Mouse (Mus musculus) gastrocnemius, postnatal 25 days (tissue): ENCODE measurements around the gene Mtap. TPM values are rescaled to one million over a fixed set of nuclear protein-coding genes. Genes with fewer than 3 reads are reported as not detected.

Experiments used
- DNase-seq: peaks from one replicate; pipeline ENCODE4 v3.0.0; 2022
- total RNA-seq, 2 experiments: library from RNA; stranded (reverse); gene quantifications; 1 replicate in 1 of 2; 2 replicates in 1 of 2; pipeline ENCODE4 v1.2.3; 2021

Gene Mtap
- total RNA-seq, 2 experiments from 2014 or later: 12.8 to 13.1 TPM

DNA sequence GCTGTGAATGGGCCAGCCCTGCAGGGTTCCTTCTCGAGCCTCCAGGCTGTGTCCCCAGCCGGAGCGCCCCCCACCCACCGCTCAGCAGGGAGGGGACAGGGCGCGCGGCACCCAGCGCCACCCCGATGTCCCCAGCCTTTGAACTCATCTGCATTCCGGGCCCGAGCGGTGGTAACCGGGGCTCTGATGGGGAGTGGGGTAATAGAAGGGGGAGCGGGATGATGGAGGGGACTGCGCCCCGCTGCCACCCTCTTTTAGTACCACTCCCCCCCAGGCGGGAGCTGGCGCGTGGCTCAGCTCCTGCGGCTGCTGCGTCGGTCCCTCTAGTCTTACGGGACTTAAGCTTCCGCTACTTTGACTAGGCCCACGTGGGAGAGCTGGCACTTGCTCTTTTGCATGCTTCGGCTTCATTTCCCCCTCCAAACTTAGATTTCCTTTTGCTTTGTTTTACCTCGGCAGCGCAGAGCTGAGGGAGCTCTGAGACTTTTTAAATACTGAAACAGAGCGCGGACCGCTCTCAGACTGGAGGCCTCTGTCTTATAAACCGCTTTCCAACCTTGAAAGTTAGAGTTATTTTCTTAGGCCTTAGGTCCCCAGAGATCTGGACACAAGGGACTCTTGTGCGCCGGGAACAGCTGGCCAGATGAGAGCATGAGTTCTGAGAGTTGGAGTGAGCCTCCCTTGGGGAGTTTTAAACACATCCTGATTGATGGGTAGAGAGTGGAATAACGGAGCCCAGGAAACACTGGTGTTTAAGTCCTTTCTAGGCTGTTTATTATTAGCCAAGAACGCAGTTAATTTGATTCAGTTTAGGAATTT is 829 bp downstream of the Mtap start:
- peak; percentile 37 for DNase-seq

DNA sequence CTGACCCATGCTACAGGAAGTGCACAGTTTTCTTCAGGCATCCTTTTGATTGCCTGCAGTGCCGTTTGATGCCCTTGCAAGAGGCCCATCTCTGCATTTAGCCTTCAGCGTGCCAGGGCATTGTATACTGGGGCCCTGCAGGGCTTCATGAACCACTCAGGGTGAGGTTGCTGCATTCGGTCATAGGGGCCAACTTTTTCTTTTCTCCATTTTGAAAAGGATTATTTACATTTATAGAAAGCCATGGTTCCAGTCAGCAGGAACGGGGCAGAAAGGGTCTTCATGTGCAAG is 1.4 kb downstream of the Mtap start:
- no peak for DNase-seq

DNA sequence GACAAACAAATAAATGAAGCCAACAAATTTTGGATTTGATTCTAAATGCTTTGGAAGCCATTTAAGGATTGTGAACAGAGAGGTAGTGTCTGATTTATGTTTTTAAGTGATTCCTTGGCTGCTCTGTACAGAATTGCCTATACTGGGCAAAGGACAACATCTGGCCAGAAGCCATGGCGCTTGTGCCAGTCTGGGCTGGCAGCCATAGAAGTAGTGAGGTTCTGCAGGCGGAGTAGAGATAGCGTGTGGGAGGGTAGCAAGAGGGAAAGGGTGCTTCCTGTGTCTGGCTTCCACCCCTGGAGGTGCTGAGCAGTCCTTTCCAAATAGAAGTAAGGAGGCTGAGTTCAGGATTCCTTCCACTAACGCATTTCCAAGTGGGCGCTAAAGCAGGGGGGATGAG is 3.9 kb downstream of the Mtap start:
- DNase-seq: peak; percentile 30

DNA sequence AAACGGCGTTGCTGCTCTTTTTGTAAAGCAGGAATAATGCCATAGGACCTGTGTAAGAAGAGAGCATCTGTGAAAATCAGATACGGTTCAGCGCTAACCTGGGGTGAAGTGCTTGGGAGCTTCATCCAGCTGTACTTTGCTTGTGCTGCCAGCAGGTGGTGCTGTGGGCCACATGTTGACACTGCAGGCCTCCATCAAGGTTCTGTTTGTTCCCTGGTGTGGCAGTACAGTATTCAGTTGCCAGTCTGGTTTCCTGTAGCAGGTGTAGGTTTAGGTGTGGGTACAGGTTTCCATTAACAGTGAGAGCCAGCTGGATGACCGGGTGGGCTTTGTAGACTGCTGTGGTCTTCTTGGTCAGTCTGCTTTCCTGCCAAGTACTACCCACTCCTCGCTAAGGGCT is 8.5 kb downstream of the Mtap start:
- DNase-seq: peak; percentile 33

DNA sequence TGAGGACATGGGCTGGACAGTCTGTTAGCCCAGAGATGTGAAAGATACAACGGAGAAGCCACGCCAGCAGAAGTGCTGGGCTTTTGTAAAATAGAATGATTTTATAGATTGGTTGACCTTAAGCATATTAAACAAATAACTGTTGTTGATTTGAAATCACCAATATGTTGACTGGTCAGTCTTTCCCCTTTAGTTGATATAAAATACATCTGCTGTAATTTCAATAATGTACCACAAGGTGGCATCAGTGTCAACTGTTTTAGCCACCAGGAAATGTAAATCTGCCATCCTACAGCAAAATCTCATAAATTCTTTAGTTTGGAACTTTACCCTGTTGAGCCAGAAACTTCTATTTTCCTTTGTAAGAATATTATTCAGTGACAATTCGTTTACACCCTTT is 9.4 kb downstream of the Mtap start:
- no peak for DNase-seq

DNA sequence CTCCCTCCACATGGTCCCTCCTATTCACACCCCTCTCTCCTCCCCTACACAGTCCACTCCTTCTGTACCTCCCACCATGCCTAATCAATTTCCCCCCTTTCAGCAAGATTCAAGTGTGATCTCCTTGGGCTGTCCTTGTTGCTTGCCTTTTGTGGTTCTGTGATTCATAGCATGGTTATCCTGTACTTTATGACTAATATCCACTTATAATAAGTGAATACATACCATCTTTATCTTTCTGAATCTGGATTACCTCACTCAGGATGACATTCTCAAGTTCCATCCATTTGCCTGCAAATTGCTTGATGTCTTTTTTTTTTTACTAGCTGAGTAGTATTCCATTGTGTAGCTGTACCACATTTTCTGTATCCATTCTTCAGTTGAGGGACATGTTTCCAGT is 12.3 kb downstream of the Mtap start:
- no peak for DNase-seq

DNA sequence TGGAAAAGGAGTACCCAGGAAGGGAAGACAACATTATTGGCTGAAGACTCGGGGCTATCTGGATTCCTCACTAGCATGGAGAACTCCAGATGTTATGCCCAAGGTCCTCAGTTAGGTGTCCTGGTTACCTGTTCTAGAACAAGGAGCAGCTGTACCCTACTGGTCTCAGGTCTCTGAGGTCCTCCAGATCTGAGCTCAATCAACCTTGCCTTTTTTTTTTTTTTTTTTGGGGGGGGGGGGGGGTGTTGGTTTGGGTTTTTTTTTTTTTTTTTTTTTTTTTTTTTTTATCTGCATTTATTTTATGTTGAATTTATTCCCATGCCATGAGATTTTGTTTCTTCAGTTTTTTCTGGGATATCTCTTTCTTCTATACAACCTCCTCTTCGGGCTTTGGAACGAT is 24.5 kb downstream of the Mtap start:
- no peak for DNase-seq

DNA sequence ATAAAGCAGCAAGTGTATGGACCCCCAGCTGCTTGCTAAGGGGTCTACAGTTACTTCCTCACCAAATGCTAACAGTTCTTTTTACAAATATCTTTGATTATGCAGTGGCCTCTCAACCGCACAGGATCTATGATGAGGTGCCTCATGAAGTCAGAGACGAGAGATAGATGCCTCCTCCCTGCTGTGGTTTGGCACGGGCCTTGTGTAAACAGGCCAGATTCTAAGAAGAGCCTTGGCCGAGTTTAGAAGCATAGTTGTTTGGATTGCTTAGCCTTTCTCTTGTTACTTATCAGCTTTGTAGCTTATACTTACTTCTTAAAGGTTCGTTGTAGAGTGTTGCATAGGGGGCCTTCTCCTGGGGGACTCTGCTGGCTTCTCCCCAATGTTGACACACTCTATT is 25.6 kb downstream of the Mtap start:
- DNase-seq: no peak

DNA sequence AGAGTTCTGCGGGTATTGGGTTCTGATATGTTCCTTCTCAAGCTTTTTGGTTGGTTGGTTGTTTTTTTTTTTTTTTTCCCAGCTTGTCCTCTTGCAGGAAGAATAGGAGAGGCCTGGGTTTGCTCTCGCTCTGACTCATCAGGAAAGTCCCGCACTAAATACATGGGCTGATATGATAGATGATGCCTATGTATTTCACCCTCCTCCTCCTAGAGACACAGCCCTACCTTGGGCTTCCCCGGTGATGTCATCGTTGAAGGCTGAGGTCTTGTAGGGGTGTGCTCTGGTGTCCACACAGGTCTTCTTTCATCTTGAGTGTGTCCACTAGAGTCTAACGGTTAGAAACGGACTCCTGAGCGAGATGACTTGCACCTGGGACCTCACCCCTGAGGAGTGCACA is 26.7 kb downstream of the Mtap start:
- DNase-seq: no peak

DNA sequence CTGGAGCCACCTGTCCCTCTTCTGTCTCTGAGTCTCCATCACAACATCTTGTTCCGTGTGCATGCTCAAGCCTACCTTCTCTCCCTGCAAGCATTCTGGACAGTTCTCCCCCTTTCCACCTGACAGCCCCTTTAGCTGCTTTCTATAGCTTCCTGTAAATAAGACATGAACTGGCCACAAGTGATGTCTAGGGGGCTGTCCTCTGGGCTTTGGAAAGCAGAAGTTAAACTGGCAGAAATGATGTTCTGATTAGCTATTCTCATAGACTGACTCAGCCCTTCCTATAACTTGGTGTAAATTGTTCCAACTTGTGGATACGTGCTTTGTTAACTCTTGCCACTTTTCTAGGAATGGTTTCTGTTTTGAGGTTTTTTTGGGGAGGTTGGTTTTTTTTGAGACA is 27.8 kb downstream of the Mtap start:
- DNase-seq: no peak

DNA sequence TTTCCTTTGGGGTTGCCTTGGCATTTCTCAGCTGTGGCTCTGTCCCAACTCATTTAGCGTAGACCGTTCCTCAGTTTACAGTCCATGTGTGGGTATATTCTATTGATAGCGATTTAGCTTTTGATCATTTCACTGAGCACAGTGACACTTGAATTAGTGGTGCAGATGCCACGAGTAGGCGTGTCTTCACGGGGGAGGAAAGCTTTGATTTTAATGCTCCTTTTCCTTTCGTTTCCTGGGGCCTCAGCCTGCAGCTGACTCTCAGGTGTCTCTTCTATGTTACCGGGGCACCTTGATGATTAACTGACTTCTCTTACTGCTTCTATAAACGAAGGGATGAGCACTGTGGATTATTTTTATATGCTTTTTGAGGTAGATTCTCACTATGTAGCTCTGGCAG is 32.0 kb downstream of the Mtap start:
- no peak for DNase-seq

DNA sequence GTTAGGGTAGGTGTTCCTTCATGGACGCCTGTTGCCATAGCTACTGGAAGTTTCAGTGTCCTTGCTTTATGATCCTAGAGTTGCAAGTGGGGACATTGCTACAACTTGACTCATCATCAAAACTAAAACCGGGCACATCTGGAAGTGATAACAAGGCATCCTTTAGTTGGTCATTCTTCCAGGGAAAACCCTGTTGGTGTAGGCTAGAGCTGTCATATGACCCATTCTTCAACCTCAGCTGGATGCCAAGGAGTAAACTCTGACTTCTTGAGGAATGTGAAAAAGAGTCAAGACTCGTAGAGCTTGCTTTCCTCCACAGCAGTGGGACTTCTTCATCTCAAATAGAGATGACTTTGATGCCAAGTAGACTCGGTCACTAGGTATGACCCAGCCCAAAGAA is 32.8 kb downstream of the Mtap start:
- DNase-seq: no peak

DNA sequence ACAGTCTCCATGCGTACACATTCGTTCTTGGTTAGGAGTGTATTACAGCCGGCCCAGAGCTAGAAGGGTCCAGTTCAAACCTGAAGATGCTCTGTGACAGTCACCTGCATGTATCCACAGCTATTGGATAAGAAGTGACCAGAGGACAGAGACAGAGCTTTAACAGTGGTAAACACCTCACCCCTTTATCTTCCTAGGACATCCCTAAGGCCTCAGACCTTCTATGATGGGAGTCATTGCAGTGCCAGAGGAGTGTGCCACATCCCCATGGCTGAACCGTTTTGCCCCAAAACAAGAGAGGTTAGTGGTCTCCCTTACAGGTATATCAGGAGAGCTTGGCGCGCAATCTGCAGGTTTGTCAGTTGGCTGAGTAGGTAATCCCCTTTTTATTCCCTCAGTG is 34.0 kb downstream of the Mtap start:
- no peak for DNase-seq

DNA sequence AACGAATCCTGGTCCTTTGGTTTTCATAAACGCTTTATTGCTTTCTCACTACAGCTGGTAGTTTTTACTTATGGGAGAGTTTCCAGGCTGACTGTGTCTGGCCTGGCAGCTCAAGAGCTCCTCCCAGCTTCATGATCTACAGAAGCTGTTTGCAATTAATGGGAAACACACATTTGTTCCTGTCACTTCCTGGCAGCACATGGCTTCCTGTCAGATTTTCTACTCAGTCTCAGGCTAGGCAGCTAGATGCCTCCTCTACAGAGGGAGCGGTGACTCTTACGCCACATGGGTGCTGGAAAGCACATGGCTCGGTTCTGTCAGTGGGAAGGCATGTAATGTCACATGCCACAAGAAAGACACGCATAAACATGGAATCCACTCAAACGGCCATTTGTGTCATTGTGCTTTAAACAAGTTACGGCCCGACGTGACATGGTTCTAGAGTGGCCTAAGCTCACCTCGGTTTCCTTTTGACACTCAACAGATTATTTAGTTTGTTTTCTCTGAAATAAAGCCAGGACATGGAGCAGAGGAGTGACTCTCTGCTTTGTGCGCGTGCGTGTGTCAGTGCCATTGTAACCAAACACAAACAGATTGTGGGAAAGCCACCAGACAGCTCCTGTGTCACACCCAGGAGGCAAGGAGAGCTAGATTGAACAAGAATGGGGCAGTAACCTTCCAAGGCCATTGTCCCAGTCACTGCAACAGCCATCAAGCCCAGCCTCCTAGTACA is 36.1 kb downstream of the Mtap start:
- DNase-seq: no peak

DNA sequence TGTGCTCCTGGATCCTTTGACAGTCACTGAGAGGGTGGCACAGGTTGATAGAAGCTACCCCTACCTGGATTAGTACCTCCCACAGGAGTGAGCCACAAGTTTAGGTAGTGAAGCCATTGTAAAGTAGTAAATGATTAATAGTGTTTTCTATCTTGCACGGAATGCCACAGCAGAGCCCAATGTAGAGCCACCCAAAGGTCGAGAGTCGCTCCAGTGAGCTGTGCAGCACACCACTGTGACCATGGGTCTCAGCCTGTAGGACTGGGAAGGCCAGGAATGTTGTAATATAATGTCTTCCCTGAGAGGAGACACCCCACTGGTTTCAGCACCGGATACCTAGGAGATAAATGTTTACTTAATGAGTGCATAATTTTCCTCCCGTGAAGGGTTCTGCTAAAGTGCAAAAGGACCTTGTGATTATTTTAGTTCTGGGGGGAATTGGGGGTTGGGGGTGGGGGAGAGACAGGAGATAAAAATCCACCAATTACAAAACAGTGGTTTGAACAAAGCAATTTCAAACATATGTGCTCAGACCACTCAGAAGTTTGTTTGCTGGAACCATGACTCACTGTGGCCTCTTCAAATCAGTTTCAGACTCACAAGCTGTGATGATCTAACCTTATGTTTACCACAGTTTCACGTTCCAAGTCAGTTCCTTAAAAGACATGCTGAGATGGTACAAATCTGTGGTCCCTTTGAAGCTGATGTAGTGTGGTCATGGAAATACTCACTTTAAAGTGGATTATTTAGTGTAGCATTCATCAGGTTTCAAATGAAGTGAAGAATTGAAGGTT is 40.8 kb downstream of the Mtap start:
- no peak for DNase-seq

DNA sequence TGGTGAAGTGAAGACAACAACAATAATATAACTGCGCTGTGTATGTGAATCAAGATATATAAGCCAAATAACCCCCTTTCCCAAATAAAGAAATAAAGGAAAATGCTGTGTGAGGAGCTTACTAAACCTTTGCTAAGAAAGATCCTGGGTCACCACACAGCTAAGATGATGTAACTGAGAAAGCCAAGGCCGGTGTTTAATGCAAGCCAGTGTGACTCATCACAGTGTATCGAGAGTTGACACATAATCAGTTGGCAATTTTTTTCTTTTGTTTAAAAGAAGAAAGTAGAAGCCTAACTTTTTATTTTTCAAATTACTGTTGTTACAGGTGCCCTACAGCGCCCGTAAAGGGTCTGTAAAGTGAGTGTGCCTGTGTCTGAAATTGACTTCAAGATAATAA is 43.2 kb downstream of the Mtap start:
- DNase-seq: no peak

DNA sequence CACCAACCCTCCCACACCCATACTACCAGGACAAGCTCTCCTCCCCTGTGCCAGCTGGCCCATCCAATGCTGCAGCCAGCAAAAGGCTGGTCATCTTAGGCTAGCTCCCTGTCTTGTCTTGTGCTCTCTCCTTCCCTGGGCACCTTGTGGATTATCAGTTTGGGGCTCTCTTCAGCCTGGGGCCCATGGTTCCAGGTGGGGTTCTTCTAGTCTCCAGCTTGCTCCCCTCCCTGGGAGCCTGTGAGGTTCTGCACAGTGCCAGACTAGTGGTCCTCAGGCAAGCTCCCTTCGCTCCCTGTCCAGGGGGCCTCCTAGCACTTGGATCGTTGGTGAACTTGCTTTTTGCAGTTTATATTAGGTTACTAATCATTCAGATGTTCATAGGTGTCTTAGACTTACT is 44.7 kb downstream of the Mtap start:
- no peak for DNase-seq

DNA sequence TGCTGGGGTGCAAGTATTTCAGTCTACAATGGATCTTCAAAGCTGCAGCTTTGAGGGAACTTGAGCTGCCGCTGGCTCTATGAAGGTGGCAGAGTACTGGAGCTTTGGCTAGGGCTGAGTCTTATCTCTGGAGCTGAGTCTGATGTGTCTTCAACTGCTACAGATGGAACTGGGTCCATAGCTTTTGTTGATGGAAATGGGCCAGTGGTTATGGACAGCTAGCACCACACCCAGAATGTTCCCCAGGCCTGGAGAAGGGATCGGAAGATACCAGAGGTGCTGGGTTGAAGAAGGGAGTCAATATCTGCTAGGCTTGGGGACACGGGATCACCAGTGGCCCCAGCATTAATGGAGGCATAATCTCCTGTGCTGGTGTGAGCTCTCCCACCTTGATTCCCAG is 45.6 kb downstream of the Mtap start:
- no peak for DNase-seq

DNA sequence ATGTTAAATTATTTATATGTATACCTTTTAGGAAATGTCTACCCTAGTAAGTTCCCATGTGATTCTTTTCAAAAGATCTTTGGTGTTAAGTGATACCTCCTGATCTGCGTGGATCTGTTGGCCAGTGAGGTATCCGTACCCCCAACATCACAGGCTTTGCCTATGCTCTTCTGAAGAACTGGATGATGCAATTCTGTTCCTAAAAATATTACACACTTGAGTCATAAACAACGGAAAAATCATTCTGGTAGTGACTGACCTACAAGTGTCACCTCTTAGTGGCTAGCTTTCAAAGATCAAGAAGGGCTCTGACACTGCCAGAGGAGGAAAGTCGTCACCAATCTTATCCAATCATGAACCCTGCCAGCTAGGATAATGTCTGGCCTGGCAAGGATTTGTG is 58.6 kb downstream of the Mtap start:
- DNase-seq: no peak

DNA sequence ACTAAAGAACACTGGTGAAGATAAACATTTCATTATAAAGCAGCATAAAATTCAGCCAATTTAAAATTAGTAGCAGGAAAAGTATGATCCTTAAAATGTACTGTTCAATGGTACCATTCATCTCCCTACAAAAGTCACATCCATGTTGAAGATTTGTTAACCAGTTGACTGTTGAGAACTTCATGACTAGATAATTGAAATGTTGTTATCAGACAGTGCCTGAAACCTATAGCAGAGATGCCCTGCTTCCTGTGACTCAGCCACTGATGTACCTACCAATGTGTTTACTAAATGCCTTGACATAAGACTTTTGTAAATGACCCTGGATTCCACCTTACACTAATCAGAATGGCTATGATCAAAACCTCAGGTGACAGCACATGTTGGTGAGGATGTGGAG is 60.2 kb downstream of the Mtap start:
- no peak for DNase-seq

DNA sequence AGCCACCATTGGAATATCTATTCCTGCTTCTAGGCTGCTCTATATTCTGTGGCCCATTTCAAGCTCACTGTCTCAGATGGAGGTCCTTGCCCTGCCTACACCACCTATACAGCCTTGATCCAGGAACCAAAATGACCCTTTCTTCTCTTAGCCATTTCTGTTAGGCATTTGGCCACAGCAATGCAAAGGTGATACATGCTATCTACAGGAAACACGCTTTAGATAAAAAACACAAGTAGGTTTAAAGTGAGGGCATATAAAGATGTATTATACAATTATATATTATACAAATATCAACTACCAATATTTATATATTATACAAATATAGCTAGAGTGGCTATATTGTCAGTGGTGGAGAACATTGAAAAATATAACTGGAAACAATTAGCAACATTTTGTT is 63.9 kb downstream of the Mtap start:
- DNase-seq: no peak

DNA sequence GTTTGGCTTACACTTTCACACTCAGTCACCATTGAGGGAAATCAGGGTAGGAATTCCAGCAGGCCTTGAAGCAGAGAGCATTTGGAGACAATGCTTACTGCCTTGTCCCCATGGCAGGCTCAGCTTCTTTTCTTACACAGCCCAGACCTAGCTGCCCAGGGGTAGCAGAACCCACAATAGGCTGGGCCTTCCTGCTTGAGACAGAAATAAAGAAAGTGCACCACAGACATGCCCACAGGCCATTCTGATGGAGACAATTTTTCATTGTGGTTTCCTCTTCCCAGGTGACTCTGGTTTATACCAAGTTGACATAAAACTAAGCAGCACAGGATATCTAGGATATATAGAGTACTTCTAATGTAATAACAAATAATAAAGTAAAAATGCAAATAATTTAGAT is 72.4 kb downstream of the Mtap start:
- DNase-seq: no peak

DNA sequence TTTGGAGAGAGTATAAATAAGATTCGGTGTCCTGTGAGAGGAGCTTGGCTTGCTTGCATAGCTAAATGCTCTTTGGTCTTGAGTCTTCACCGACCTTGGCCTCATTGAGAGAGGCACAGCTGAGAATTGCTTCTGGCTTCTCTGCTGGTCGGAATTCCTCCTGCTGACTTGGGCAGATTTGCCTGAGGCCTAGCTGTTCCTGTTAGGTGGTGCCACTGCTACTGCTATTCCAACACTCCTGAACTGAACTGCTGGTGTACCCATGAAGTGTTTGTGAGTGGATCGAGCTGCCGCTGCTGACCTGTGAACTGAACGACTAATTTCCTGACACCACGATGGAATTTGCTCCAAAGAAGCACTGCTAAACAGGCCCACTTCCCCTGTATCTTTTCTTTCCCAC is 73.4 kb downstream of the Mtap start:
- no peak for DNase-seq

DNA sequence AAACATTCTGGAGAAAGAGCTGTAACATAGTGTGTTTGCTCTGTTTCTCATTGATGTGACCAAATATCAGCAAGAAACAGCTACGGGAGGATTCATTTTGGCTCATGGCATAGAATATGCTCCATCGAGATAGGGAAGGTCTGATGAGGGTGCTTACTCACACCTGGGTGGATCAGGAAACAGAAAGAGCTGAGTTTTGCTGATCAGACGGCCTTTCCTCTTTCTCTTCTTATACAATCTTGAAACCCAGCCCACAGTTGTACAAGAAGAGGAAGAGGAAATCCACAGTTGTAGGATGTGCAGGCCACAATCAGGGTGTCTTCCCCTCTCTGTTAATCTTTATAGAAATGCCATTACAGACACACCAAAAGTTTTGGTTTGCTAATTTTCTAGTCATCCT is 75.3 kb downstream of the Mtap start:
- DNase-seq: no peak
